Mouse (Mus musculus) stomach, embryonic 16.5 days (tissue): ENCODE measurements at regions not wholly inside any gene's neighbourhood (a gene's known extent, or its start where the extent isn't known, plus 50 kb on each side); places are given as distances from the start of the nearest gene placed in this dataset.
"Not testable (repeated sequence)": the region's sequence is repeated elsewhere in the genome, so short reads cannot be mapped to it uniquely, and the experiment has no call there.

ENCODE experiments used
- ATAC-seq: fragments of 200-750 bp; cut with Nextera tagmentation; 2 replicates; pipeline ENCODE4 v1.8.0; 2017; ENCODE audit warnings: moderate number of reproducible peaks, moderate TSS enrichment; ENCODE audit not compliant: insufficient read depth, low FRiP score
- H3K27ac ChIP-seq: fragments of 300-500 bp; sonication (generic); 2 replicates; pipeline ENCODE4 v1.5.1; 2014; ENCODE audit warnings: low read length
- H3K27me3 ChIP-seq: fragments of 300-500 bp; sonication (generic); 2 replicates; pipeline ENCODE4 v1.6.1; 2014; ENCODE audit warnings: low read length, control low read depth, mixed read lengths; ENCODE audit not compliant: control insufficient read depth, insufficient read depth
- H3K36me3 ChIP-seq: fragments of 300-500 bp; sonication (generic); 2 replicates; pipeline ENCODE4 v1.6.1; 2014; ENCODE audit warnings: low read length; ENCODE audit not compliant: control insufficient read depth, insufficient read depth
- H3K4me1 ChIP-seq: fragments of 300-500 bp; sonication (generic); 2 replicates; pipeline ENCODE4 v1.6.1; 2014; ENCODE audit warnings: low read length, control low read depth, mixed read lengths; ENCODE audit not compliant: control insufficient read depth, insufficient read depth
- H3K4me2 ChIP-seq: fragments of 300-500 bp; sonication (generic); 2 replicates; pipeline ENCODE4 v1.6.1; 2014; ENCODE audit warnings: low read depth, low read length, mixed read lengths
- H3K4me3 ChIP-seq: fragments of 300-500 bp; sonication (generic); replicated peaks from 2 replicates; pipeline ENCODE4 v1.5.1; 2014; ENCODE audit warnings: mild to moderate bottlenecking, low read length
- H3K9ac ChIP-seq: fragments of 300-500 bp; sonication (generic); 2 replicates; pipeline ENCODE4 v1.6.1; 2014; ENCODE audit warnings: low read length
- H3K9me3 ChIP-seq: fragments of 300-500 bp; sonication (generic); replicated peaks from 2 replicates; pipeline ENCODE4 v1.6.1; 2016; ENCODE audit warnings: low read length, control low read depth; ENCODE audit not compliant: control insufficient read depth
- WGBS: fragments of 180-500 bp; shearing (Covaris S2); extraction: QIAGEN DNeasy Blood & Tissue Kit; methylation state at CpG from one replicate; pipeline ENCODE4 v1.1.7; 2014; 5-methylcytosine and 5-hydroxymethylcytosine counted together

DNA sequence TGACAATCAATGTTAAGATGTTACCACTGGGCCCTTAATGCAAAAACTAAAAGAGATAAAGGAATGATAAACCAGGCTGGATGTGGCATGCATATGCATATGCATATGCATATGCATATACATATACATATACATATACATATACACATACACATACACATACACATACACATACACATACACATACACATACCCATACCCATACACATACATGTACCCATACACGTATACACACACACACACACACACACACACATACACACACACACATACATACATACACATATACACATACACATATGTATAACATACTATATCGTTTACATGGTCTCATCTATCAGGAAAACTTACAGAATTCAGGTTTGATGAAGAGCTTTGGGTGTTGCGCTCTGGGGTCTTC is 78.5 kb upstream of the Frem2 start:
- H3K36me3 ChIP-seq, H3K4me1 ChIP-seq, H3K9ac ChIP-seq, H3K4me3 ChIP-seq, ATAC-seq, H3K9me3 ChIP-seq, H3K27ac ChIP-seq, H3K4me2 ChIP-seq, H3K27me3 ChIP-seq: not testable (repeated sequence)
- 87% methylated on average over 3 of the region's 3 CpGs for WGBS

DNA sequence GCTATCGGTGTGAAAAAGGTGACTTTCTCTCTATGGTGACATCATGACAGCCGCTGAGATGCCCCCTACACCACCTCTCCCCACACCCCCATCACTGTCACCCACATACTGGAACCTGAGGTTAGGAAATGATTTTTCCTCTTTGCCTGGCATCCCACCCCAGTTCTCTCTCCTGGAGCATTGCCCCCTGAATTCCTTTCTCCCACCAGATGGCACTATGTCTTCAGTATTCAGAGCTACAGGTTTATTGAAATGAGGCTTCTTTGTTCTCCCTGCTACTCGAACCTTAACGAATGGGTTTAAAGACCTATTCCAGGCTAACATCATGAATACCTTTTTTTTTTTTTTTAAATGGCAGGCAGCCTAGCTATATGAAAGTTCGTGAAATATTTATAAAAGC is 78.0 kb upstream of the Frem2 start:
- H3K4me1 ChIP-seq = 0 out of 2 replicates have a peak, but pooled peaks cover under 1% of the 10 kb centered on the region
- H3K36me3 ChIP-seq = no peaks in the 10 kb centered on the region
- H3K9ac ChIP-seq = no peak overlapping the region
- no peak overlapping the region for H3K27ac ChIP-seq
- no peak overlapping the region for H3K4me3 ChIP-seq
- ATAC-seq = no peak
- no peaks in the 10 kb centered on the region for H3K9me3 ChIP-seq
- WGBS = 35% methylated on average over 5 of the region's 5 CpGs
- H3K4me2 ChIP-seq = no peak overlapping the region
- no peaks in the 10 kb centered on the region for H3K27me3 ChIP-seq

DNA sequence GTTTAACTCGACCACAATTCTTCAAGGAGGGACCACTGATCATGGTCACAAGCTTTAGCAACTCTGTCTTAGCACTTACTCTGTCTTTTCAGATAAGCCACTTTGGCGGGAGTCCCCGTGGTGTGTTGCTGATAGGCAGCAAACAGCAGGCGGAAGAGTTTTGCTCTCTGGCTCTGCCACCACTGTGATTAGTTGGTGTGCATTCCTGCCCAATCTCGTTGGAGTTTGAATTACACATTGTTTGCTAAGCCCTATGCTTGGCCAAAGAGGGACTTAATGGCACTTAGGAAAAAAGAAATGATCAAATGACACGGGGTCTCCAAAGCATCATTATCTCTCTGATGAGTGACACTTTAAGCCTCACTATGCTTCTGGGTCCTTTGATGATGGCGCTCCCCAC is 73.3 kb upstream of the Frem2 start:
- Histone ChIP-seq H3K4me3 (no peak overlapping the region), H3K4me1 (0 out of 2 replicates have a peak, but pooled peaks cover 3% of the 10 kb centered on the region), H3K9me3 (peaks cover 3% of the 10 kb centered on the region; the same call in 1 of the 2 replicates), H3K4me2 (peak overlapping the region; percentile 35; the same call in 1 of the 2 replicates), H3K36me3 (no peaks in the 10 kb centered on the region), H3K9ac (peak overlapping the region; percentile 41; the same call in 1 of the 2 replicates), H3K27ac (no peak overlapping the region), H3K27me3 (no peaks in the 10 kb centered on the region)
- 23% methylated on average over 7 of the region's 7 CpGs for WGBS
- no peak for ATAC-seq

DNA sequence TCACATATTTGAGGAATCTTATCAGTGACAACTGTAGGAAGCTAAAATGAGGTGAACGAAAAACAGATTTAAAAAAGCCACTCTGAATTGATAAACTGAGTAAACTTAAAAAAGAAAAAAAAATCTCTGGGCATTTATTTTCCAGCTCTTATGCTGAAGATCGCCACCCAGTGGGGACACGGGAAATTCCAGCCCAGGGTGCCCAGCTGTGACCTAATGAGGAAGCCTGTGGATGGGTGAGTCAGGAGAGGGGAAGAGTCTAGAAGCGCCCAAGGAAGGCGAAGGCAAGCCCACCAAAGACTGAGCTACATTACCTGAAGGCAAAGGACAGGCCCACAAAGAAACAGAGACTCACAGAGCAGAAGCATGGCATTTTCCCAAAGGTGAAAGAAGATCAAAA is 72.7 kb upstream of the Frem2 start:
- 24% methylated on average over 5 of the region's 5 CpGs for WGBS
- no peaks in the 10 kb centered on the region for H3K27me3 ChIP-seq
- H3K27ac ChIP-seq = no peak overlapping the region
- H3K9me3 ChIP-seq = peaks cover 3% of the 10 kb centered on the region; the same call in 1 of the 2 replicates
- no peaks in the 10 kb centered on the region for H3K36me3 ChIP-seq
- no peak overlapping the region for H3K4me3 ChIP-seq
- H3K4me2 ChIP-seq = peak overlapping the region; percentile 35
- H3K4me1 ChIP-seq = 0 out of 2 replicates have a peak, but pooled peaks cover 3% of the 10 kb centered on the region
- H3K9ac ChIP-seq = peak overlapping the region; percentile 41; the same call in 1 of the 2 replicates
- ATAC-seq = peak; percentile 66; the same call in 1 of the 2 replicates

DNA sequence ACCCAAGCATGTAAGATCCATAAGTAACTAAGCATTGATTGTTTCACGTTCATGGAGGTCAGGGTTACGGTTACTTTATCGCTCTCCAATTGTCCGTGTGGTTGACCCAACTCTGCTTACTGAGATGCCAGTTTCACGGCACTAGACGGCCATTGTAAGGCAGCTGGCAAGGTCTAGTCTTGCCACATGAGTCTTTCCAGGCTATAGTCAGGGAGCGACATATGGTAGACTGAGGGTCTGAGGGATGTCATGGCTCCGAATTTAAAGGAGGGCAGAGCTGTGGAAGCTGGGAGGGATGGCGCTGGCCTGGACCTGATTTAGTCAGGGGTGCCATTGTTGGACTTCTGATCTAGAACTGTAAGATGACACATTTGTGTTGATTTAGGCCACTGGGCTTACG is 72.0 kb upstream of the Frem2 start:
- Histone ChIP-seq H3K4me1 (0 out of 2 replicates have a peak, but pooled peaks cover 3% of the 10 kb centered on the region), H3K4me3 (no peak overlapping the region), H3K27me3 (no peaks in the 10 kb centered on the region), H3K4me2 (no peak overlapping the region), H3K9me3 (peaks cover 3% of the 10 kb centered on the region; the same call in 1 of the 2 replicates), H3K36me3 (no peaks in the 10 kb centered on the region), H3K9ac (no peak overlapping the region), H3K27ac (no peak overlapping the region)
- no peak for ATAC-seq
- WGBS = 91% methylated on average over 10 of the region's 10 CpGs

DNA sequence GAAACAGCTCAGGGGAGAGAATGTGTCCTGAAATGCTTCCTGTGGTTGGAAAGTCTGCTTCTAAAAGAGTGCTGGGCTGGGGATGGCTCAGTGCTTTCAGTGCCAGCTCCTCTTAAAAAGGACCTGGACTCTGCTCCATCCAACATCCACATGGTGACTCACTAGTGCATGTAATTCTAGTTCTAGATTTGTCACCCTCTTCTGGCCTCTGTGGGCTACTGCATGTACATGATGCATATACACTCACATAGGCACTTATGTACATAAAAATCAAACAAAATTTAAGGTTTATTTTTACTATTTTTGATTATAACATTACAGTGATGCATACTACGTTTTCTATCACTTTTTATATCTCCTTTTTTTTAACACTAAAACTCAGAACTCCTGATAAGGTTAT is 70.6 kb upstream of the Frem2 start:
- Histone ChIP-seq H3K27me3 (no peaks in the 10 kb centered on the region), H3K9ac (no peak overlapping the region), H3K4me1 (0 out of 2 replicates have a peak, but pooled peaks cover 3% of the 10 kb centered on the region), H3K36me3 (no peaks in the 10 kb centered on the region), H3K9me3 (peaks cover 3% of the 10 kb centered on the region; the same call in 1 of the 2 replicates), H3K4me2 (no peak overlapping the region), H3K4me3 (no peak overlapping the region), H3K27ac (no peak overlapping the region)
- ATAC-seq = no peak
- 79% methylated on average over 1 of the region's 1 CpGs for WGBS

DNA sequence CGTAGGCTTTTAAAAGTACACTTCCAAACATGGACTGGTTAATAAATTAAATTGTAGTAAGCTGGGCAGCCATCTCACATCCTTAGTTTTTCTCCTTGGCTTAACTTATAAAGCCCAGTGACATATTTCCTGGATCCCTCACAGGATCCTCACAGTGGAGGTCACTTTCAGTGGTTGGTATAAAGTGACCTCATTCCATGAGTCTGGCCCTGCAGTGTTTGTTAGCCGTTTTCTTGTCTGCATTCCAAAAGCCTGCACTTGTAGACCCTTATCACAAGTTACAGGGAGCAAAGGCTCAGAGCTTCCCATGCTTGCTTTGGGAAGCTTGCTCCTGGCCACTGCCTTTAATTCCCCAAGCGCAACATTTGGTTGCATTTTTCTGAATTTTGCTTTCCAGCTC is 49.9 kb upstream of the Frem2 start:
- Histone ChIP-seq H3K4me3 (no peak overlapping the region), H3K36me3 (no peaks in the 10 kb centered on the region), H3K4me2 (no peak overlapping the region), H3K9me3 (no peaks in the 10 kb centered on the region), H3K4me1 (peaks cover 2% of the 10 kb centered on the region; the same call in 1 of the 2 replicates), H3K27me3 (no peaks in the 10 kb centered on the region), H3K9ac (no peak overlapping the region), H3K27ac (no peak overlapping the region)
- 57% methylated on average over 3 of the region's 3 CpGs for WGBS
- no peak for ATAC-seq
